Mouse (Mus musculus) CH12.LX (cell line): ENCODE data around the gene Zbtb20. TPM values are rescaled to one million over a fixed set of nuclear protein-coding genes. Genes with fewer than 3 reads are reported as not detected.

Source experiments
- DNase-seq: peaks from one replicate; pipeline ENCODE4 v3.0.0-alpha.2; 2013; ENCODE audit errors: extremely low read depth
- H3K27ac ChIP-seq: 2 replicates; pipeline ENCODE4 v1.5.1; 2012; ENCODE audit warnings: low read depth, mild to moderate bottlenecking, control low read depth, moderate library complexity; ENCODE audit not compliant: insufficient read depth
- H3K27me3 ChIP-seq: replicated peaks from 2 replicates; pipeline ENCODE3; 2012; ENCODE audit warnings: inconsistent platforms
- H3K36me3 ChIP-seq, 2 experiments: replicated peaks in 1 of 2; 2 replicates each; pipeline versions ENCODE3 to v1.6.1; 2012; ENCODE audit warnings: inconsistent platforms in 1 of 2, low read length in 1 of 2, mild to moderate bottlenecking in 1 of 2, mixed read lengths in 1 of 2, moderate library complexity in 1 of 2; ENCODE audit not compliant: control insufficient read depth in 1 of 2, insufficient read depth in 1 of 2
- H3K4me1 ChIP-seq, 2 experiments: 2 replicates each; pipeline ENCODE4 v1.6.1; 2012; ENCODE audit warnings: inconsistent platforms in 1 of 2, moderate library complexity in 1 of 2; ENCODE audit not compliant: insufficient read depth in 2 of 2, control insufficient read depth in 1 of 2
- H3K4me2 ChIP-seq: 2 replicates; pipeline ENCODE4 v1.6.1; 2012; ENCODE audit warnings: low read depth, mild to moderate bottlenecking, control low read depth; ENCODE audit not compliant: poor library complexity, insufficient read depth, severe bottlenecking
- H3K4me3 ChIP-seq, 3 experiments: fragments of 150-350 bp in 1 of 3; sonication (generic) in 1 of 3; replicated peaks in 1 of 3; 2 replicates each; pipeline versions ENCODE3 to v1.5.1; 2011 to 2012; ENCODE audit warnings: low read depth in 2 of 3, low read length in 2 of 3, mild to moderate bottlenecking in 2 of 3, moderate library complexity in 2 of 3, control low read depth in 1 of 3, improper control_type of control experiment in 1 of 3, inconsistent platforms in 1 of 3, mixed read lengths in 1 of 3; ENCODE audit not compliant: poor library complexity in 1 of 3
- H3K79me2 ChIP-seq: replicated peaks from 2 replicates; pipeline ENCODE4 v1.6.1; 2012; ENCODE audit warnings: mild to moderate bottlenecking, moderate library complexity; ENCODE audit not compliant: control insufficient read depth, poor library complexity, insufficient read depth, severe bottlenecking; ENCODE audit errors: extremely low read depth
- H3K9ac ChIP-seq: 2 replicates; pipeline ENCODE4 v1.6.1; 2012; ENCODE audit warnings: low read depth, mild to moderate bottlenecking, control low read depth, moderate library complexity; ENCODE audit not compliant: insufficient read depth
- H3K9me3 ChIP-seq: replicated peaks from 2 replicates; pipeline ENCODE3; 2012; ENCODE audit warnings: low read length, inconsistent platforms, mixed read lengths
- CHD2 ChIP-seq: IDR thresholded peaks from 2 replicates; pipeline ENCODE4 v1.6.1; 2011; ENCODE audit warnings: low read length, improper control_type of control experiment
- EP300 ChIP-seq: IDR thresholded peaks from 2 replicates; pipeline ENCODE4 v1.6.1; 2011; ENCODE audit warnings: low read length, improper control_type of control experiment
- ETS1 ChIP-seq: conservative IDR thresholded peaks from 2 replicates; pipeline ENCODE4 v1.6.1; 2012; ENCODE audit warnings: low read depth, mild to moderate bottlenecking, inconsistent platforms, low read length, improper control_type of control experiment, moderate library complexity
- JUN ChIP-seq: IDR thresholded peaks from 2 replicates; pipeline ENCODE4 v1.6.1; 2011; ENCODE audit warnings: low read depth, mild to moderate bottlenecking, low read length, improper control_type of control experiment, moderate library complexity; ENCODE audit not compliant: insufficient read depth
- JUND ChIP-seq: conservative IDR thresholded peaks from 2 replicates; pipeline ENCODE4 v1.6.1; 2011; ENCODE audit warnings: low read depth, low read length, improper control_type of control experiment
- KAT2A ChIP-seq: IDR thresholded peaks from 2 replicates; pipeline ENCODE4 v1.6.1; 2012; ENCODE audit warnings: low read length, improper control_type of control experiment, inconsistent platforms; ENCODE audit not compliant: insufficient replicate concordance
- MAFK ChIP-seq: IDR thresholded peaks from 2 replicates; pipeline ENCODE4 v1.6.1; 2011; ENCODE audit warnings: low read length, improper control_type of control experiment; ENCODE audit not compliant: insufficient replicate concordance
- MAZ ChIP-seq: IDR thresholded peaks from 2 replicates; pipeline ENCODE4 v1.6.1; 2012; ENCODE audit warnings: low read depth, mild to moderate bottlenecking, inconsistent platforms, low read length, improper control_type of control experiment, moderate library complexity
- MXI1 ChIP-seq: IDR thresholded peaks from 2 replicates; pipeline ENCODE4 v1.6.1; 2011; ENCODE audit warnings: mild to moderate bottlenecking, low read depth, low read length, improper control_type of control experiment
- MYC ChIP-seq: IDR thresholded peaks from 2 replicates; pipeline ENCODE4 v1.6.1; 2011; ENCODE audit warnings: low read depth, mild to moderate bottlenecking, improper control_type of control experiment, low read length
- NRF1 ChIP-seq: IDR thresholded peaks from 2 replicates; pipeline ENCODE4 v1.6.1; 2014; ENCODE audit warnings: low read depth, mild to moderate bottlenecking, inconsistent platforms, low read length, improper control_type of control experiment, moderate library complexity
- PAX5 ChIP-seq: IDR thresholded peaks from 2 replicates; pipeline ENCODE4 v1.6.1; 2012; ENCODE audit warnings: low read length, inconsistent platforms, mixed read lengths
- RAD21 ChIP-seq: IDR thresholded peaks from 2 replicates; pipeline ENCODE4 v1.6.1; 2011; ENCODE audit warnings: low read depth, mild to moderate bottlenecking, low read length, improper control_type of control experiment, moderate library complexity
- RCOR1 ChIP-seq: conservative IDR thresholded peaks from 2 replicates; pipeline ENCODE4 v1.6.1; 2012; ENCODE audit warnings: low read depth, mild to moderate bottlenecking, inconsistent platforms, low read length, improper control_type of control experiment
- SMC3 ChIP-seq: IDR thresholded peaks from 2 replicates; pipeline ENCODE4 v1.6.1; 2011; ENCODE audit warnings: low read depth, low read length, improper control_type of control experiment
- UBTF ChIP-seq: IDR thresholded peaks from 2 replicates; pipeline ENCODE4 v1.6.1; 2012; ENCODE audit warnings: low read depth, mild to moderate bottlenecking, inconsistent platforms, low read length, improper control_type of control experiment, moderate library complexity
- USF2 ChIP-seq: conservative IDR thresholded peaks from 2 replicates; pipeline ENCODE4 v1.6.1; 2011; ENCODE audit warnings: low read depth, low read length, improper control_type of control experiment
- dilution Hi-C: fragments of 300-500 bp; cut with MboI; formaldehyde crosslinking; loops from 2 replicates; pipeline ENCODE4 v1.14.3; 2020; ENCODE audit warnings: low sequenced_read_pairs; ENCODE audit not compliant: extremely low pct_unique_long_range_greater_than_20kb, extremely low pct_ligation_motif_present
- in situ Hi-C: fragments of 300-500 bp; cut with MboI; formaldehyde crosslinking; loops from 3 replicates; pipeline ENCODE4 v1.14.3; 2019; ENCODE audit warnings: low sequenced_read_pairs, low pct_ligation_motif_present, low pct_unique_long_range_greater_than_20kb, mixed read lengths
- polyA plus RNA-seq: library from polyadenylated mRNA; unstranded; fragments of >175 nt; gene quantifications from 2 replicates; pipeline ENCODE4 v1.2.1, GENCODE M21; 2012; ENCODE audit warnings: low read depth; ENCODE audit not compliant: insufficient read length
- total RNA-seq, 2 experiments: library from RNA; depleted of rRNA; stranded (reverse); fragments of 300-350 nt in 1 of 2; fragments of >200 nt in 1 of 2; gene quantifications; 2 replicates each; pipeline ENCODE4 v1.2.3; 2012 to 2014

Zbtb20 gene
- total and polyA plus RNA-seq, 3 experiments: 24.9 to 58.0 (median 51.6) TPM

DNA sequence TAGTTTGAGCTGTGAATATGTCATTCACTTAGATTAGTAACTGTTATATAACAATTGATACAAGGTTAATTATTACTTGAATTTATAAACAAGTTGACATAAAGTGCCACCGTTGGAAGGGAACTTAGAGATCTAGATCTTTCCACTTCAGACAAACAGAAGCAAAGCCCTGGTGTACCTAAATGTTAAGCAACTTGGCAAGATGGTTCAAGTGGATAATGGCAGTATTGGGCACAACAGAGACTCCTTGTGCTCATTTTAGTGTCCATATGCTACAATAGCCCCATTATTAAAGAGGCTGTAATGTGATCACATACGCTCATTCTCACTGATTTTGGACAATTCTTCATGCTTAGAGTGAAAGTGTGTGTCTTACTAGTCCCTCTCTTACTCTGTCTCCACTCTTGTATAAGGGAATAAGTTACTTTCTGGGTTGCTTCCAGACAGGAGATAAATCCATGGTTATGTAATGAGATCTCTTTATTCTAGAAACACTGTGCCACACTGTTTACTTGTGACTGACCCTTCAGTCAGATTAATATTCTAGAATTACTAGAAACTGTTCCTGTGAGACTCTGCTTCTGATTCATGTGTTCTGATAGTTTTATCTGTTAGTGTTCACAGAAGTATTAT is 293.7 kb downstream of the Zbtb20 start:
- Histone ChIP-seq H3K27ac (no peak overlapping the region), H3K79me2 (no peaks in the 10 kb centered on the region), H3K9me3 (no peaks in the 10 kb centered on the region), H3K4me3 (no peak overlapping the region), H3K4me1 (0 out of 4 replicates have a peak, but pooled peaks cover 0 to under 1% of the 10 kb centered on the region in 2 experiments), H3K4me2 (no peak overlapping the region), H3K9ac (no peak overlapping the region), H3K36me3 (no peaks in the 10 kb centered on the region), H3K27me3 (no peaks in the 10 kb centered on the region)
- DNase-seq: no peak
- in situ Hi-C loops (loop anchor here (25.0 kb wide), 1 partner anchor 257 kb away; no protein-coding TSS in a partner anchor), dilution Hi-C loops (no loop called here)
- TF ChIP-seq KAT2A (no peak), SMC3 (no peak), JUN (no peak), RAD21 (no peak), EP300 (no peak), MXI1 (no peak), JUND (no peak), MYC (no peak), MAFK (no peak), RCOR1 (no peak), CHD2 (no peak), PAX5 (no peak), NRF1 (no peak), ETS1 (no peak)

- DNase-seq: no peak
- H3K9ac ChIP-seq: no peak overlapping the region
Measured at GRCm38 (mm10) chr16:43172139-43172538, 296.5 kb downstream of the Zbtb20 start.

More at GRCm38 (mm10) chr16:43172139-43172538, 296.5 kb downstream of the Zbtb20 start:
- no peak for TF ChIP-seq UBTF
- TF ChIP-seq MAZ: no peak
- no peak for TF ChIP-seq USF2
- Histone ChIP-seq H3K27me3 (no peaks in the 10 kb centered on the region), H3K36me3 (no peaks in the 10 kb centered on the region), H3K79me2 (no peaks in the 10 kb centered on the region), H3K9me3 (no peaks in the 10 kb centered on the region), H3K4me1 (peaks cover 0 to 5% of the 10 kb centered on the region in 2 experiments; a peak in 2 of 4 replicates), H3K4me2 (no peak overlapping the region), H3K27ac (no peak overlapping the region), H3K4me3 (no peak overlapping the region)
- in situ Hi-C loops (loop anchor here (25.0 kb wide), 1 partner anchor 260 kb away; no protein-coding TSS in a partner anchor), dilution Hi-C loops (no loop called here)
